Mouse (Mus musculus): ENCODE measurements around the gene Cops3.
A peak's percentile ranks its signal among the peaks of the same experiment; 100 is the strongest.

- TF ChIP-seq CTCF (IDR thresholded peaks at IDR 0.05; ENCODE audit: borderline replicate concordance, extremely low read depth, insufficient read depth, insufficient read length), result peak; percentile 8; the same call in 1 of the 2 replicates
- no peak for TF ChIP-seq POLR2A (IDR thresholded peaks at IDR 0.05; ENCODE audit: borderline replicate concordance, extremely low read depth, insufficient read depth, insufficient read length, poor library complexity, severe bottlenecking)
Observed at GRCm38 (mm10) chr11:59808170-59808960, 31.3 kb downstream of the Cops3 start.
